Mouse (Mus musculus) gastrocnemius, adult 8-10 months (tissue): ENCODE measurements around the gene Efl1. TPM values are rescaled to one million over a fixed set of nuclear protein-coding genes. Genes with fewer than 3 reads are reported as not detected.
"Not testable (repeated sequence)": the region's sequence is repeated elsewhere in the genome, so short reads cannot be mapped to it uniquely, and the experiment has no call there.

Experiments
- DNase-seq, 2 experiments: peaks; one replicate each; pipeline ENCODE4 v3.0.0; 2022; ENCODE audit warnings: low spot score in 2 of 2
- total RNA-seq, 4 experiments: library from RNA; stranded (reverse); gene quantifications; 2 replicates each; pipeline ENCODE4 v1.2.4; 2022

Gene Efl1
- total RNA-seq, 4 experiments from 2014 or later: 7.4 to 10.8 (median 8.5) TPM

- no peak for DNase-seq
Observed at GRCm38 (mm10) chr7:82719740-82720139, 71.3 kb downstream of the Efl1 start.

DNA sequence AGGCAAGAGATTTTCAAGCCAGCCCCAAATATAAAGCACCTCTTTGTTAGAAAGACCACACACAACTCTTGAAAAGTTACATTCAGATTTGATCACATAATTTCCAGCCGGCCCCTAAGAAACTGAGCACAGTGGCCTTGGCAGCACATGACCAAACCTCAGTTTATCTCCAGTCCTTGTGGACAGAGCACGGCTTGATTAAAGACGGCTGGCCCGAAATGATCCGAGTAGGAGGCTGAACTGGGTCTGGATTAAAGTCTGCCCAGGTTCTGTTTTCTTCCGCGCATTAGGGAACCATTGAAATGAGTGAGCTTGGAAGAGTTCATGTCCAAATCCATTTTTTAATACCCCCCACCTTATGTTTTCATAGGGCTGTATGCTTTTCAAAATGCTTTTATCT lies 72.1 kb downstream of the Efl1 start:
- no peak for DNase-seq

GRCm38 (mm10) chr7:82720906-82721305 lies 72.5 kb downstream of the Efl1 start:
- DNase-seq: no peak

DNA sequence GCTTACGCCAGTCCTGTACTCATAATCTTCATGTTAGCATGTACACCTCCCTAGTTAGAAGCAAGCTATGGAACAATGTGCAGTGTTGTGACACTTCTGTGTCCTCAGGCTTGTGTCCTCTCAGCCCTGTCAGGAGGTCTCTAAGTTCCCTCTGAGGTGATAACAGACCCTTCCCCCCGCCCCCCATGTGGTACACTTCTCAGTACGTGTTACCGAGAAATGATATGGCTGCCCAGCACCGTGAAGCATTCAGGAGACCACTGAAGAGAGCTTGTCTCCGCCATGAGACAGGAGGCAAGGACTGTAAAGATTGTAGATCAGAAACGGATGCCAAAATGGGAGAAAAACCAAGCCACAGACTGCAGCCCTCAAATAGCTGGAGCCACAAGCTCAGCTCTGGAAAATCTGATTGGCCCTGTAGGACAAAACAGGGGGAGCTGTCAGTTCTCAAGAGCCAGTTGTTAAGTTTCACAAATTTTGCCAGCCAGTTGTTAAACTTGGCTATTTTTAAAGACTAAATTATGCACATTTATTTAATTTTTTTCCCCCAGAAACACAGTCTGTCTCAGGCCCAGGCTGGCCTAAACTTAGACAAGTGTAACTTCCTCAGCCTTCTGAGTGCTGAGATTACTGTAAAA lies 74.2 kb downstream of the Efl1 start:
- DNase-seq: no peak

DNA sequence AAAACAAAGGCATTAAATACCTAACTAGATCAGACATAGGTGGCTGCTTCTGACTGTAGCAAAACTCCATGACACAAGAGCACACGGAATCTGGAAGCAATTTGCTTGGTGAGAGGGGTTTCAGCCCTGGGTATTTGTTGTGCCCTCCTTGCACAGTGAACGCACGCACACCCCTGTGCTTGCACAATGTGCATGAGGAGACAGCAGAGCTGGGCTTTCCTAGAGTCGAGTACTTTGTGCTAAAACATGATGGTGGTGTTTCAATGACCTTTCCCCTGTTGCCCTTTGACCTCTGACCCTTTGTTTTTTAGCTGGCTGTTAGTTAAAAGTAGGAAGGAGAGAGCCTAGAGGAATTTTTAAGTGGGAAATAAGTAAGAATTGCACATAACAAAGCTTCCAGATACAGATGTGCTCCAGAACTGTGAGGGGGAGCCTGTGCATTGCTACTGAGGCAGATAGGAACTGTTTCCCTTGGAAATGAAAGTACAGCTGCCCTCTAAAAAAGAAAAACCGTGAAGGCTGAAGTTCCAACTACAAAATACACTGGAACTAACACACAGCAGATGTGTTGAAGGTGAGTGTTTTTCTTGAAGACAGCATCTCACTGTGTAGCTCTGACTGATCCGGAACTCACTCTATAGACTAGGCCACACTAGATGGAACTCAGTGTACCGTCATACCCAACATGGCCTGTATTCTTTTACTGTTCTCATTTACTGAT lies 74.9 kb downstream of the Efl1 start:
- no peak for DNase-seq

- DNase-seq: no peak
Observed at GRCm38 (mm10) chr7:82724491-82724890, 76.1 kb downstream of the Efl1 start.

- no peak for DNase-seq
Observed at GRCm38 (mm10) chr7:82725006-82725636, 76.7 kb downstream of the Efl1 start.

- DNase-seq: no peak
Observed at GRCm38 (mm10) chr7:82725741-82726450, 77.5 kb downstream of the Efl1 start.

- no peak for DNase-seq
Observed at GRCm38 (mm10) chr7:82727066-82727465, 78.7 kb downstream of the Efl1 start.

DNA sequence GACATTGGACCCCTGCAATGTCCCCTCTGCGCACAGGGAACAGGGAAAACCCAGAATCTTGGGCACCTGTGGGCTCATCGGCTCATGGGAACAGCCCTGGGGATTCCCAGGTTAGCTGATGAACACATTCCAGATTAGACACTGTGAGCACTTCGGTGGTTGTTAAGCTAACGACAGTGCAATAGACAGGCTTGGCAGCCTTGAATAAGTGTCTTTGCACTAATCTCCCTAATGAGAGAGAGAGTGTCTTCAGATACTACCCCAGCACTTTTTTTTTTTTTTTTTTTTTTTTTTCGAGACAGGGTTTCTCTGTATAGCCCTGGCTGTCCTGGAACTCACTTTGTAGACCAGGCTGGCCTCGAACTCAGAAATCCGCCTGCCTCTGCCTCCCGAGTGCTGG lies 80.6 kb downstream of the Efl1 start:
- not testable (repeated sequence) for DNase-seq

DNA sequence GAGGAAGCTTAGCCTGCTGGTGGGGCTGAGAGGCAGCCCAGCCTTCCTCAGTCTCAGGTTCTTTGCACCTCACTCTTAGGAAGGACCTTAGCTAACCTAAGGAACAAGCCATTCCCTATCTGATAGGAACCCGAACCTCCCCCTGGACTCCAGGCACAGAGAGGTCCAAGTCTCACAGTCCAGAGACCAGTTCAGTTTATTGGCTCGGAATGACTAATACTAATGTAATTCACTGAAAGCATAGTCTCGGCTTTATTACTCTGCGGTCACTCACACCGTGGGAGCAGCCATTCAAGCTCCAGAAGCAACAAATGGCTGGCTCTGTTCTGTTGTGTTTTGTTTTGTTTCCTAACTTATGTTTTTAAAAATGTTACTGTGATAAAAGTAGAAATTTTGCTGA lies 84.7 kb downstream of the Efl1 start:
- no peak for DNase-seq

GRCm38 (mm10) chr7:82733995-82734394 lies 85.6 kb downstream of the Efl1 start:
- no peak for DNase-seq

DNA sequence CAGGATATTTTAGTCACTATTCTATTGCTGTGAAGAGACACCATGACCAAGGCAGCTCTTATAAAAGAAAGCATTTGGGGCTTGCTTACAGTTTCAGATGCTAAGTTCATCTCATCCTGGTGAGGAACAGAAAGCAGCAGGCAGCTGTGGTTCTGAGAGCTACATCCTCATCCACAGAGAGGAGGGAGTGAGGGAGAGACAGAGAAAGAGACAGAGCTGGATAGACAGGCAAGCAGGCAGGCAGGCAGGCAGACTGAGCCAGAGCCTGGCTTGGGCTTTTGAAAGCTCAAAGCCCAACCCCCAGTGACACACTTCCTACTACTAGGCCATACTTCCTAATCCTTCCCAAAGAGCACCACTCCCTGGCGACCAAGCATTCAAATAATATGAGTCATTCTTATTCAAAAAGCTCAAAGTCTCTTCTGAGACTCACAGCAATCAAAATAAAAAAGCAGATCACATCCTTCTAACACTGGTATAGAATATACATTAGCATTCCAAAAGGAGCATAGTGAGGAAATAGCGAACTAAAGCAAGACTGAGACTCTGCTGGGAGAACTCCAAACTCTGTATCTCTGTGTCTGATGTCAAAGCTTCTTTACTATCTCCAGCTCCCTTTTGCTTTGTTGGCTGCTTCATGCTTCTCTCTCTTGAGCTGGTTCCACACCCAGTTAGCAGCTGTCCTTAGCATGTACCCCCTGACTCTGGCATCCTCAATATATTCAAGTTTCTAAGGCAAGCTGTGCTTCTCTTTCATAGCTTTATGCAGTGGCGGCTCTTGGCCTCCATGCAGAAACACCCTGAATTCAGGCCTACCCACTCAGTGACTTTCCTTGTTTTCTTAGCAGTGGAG lies 86.6 kb downstream of the Efl1 start:
- no peak for DNase-seq

GRCm38 (mm10) chr7:82743116-82743765 lies 94.8 kb downstream of the Efl1 start:
- DNase-seq: peak in 1 of 2 experiments; percentile 23

- no peak for DNase-seq
Observed at GRCm38 (mm10) chr7:82744167-82744715, 95.8 kb downstream of the Efl1 start.

DNA sequence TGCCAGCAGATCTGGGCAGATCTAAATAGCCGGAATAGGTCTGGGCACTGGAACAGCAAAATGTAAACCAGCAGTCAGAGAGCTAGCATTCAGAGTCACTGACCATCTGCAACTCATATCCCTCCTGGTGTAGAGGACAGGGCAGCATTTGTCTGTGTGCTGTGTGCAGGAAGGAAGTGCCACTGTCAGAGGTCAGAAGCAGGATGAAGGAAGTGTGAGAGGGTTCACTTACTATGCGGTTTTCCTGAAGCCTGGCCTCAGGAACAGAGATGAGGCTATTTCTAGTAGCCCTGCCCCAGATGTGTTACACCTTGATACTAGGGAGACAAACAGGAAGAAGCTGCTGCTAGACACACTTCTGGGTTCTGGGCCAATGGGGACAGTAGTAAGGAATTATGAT lies 100.4 kb downstream of the Efl1 start:
- no peak for DNase-seq

DNA sequence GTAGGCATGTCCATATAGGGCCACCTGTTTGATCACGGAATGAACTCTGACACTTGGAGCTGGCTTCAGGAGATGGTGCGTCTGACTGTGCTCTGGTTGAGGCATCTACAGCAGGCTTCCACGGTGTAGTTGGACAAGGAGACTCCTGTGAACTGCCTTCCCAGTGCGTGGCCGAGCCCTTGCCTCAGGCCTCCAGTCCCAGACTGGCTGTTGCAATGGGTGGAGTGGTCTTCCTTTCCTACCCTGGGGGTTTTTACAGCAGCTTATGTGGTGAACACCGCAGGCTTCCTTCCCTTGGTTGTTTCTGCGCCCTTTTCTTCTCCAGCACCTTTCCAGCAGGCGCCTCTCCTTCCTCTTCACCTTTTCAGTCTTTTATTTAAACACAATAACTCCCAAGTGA lies 100.8 kb downstream of the Efl1 start:
- no peak for DNase-seq

GRCm38 (mm10) chr7:82752171-82753085 lies 104.0 kb downstream of the Efl1 start:
- peak; percentile 31 to 34 for DNase-seq

GRCm38 (mm10) chr7:82755602-82756155 lies 107.3 kb downstream of the Efl1 start:
- DNase-seq: no peak
